Mouse (Mus musculus) myocyte (in vitro differentiated cells): ENCODE measurements around the gene Scyl1. TPM values are rescaled to one million over a fixed set of nuclear protein-coding genes. Genes with fewer than 3 reads are reported as not detected.

Experiments
- H3K27me3 ChIP-seq: one replicate; pipeline ENCODE4 v1.6.1; 2011; ENCODE audit not compliant: control insufficient read depth, insufficient read depth, insufficient read length
- H3K36me3 ChIP-seq: one replicate; pipeline ENCODE4 v1.6.1; 2011; ENCODE audit not compliant: control insufficient read depth, insufficient read depth
- H3K4me2 ChIP-seq: one replicate; pipeline ENCODE4 v1.6.1; 2011; ENCODE audit warnings: low read depth, control low read depth
- H3K4me3 ChIP-seq: one replicate; pipeline ENCODE4 v1.5.1; 2011; ENCODE audit warnings: mild to moderate bottlenecking, control low read depth, moderate library complexity
- H3K79me2 ChIP-seq: one replicate; pipeline ENCODE4 v1.6.1; 2011; ENCODE audit not compliant: control insufficient read depth, insufficient read depth
- H3ac ChIP-seq: one replicate; pipeline ENCODE4 v1.6.1; 2011; ENCODE audit not compliant: control insufficient read depth, insufficient read length
- CEBPB ChIP-seq: IDR thresholded peaks from 2 replicates; pipeline ENCODE4 v1.6.1; 2011; ENCODE audit warnings: mild to moderate bottlenecking, moderate library complexity; ENCODE audit not compliant: poor library complexity, insufficient read depth, severe bottlenecking
- E2F4 ChIP-seq: IDR thresholded peaks from one replicate; pipeline ENCODE4 v1.6.1; 2011; ENCODE audit warnings: mild to moderate bottlenecking, control low read depth, moderate library complexity; ENCODE audit not compliant: insufficient read depth
- MAX ChIP-seq: IDR thresholded peaks from one replicate; pipeline ENCODE4 v1.6.1; 2011; ENCODE audit warnings: low read depth, mild to moderate bottlenecking, control low read depth
- MYOD1 ChIP-seq, 3 experiments: IDR thresholded peaks; one replicate each; pipeline ENCODE4 v1.6.1; 2011; ENCODE audit warnings: control low read depth in 2 of 3, low read depth in 2 of 3, mild to moderate bottlenecking in 2 of 3, moderate library complexity in 1 of 3; ENCODE audit not compliant: insufficient read length in 2 of 3, control insufficient read depth in 1 of 3
- MYOG ChIP-seq, 3 experiments: IDR thresholded peaks; one replicate each; pipeline ENCODE4 v1.6.1; 2011; ENCODE audit warnings: control low read depth in 2 of 3, low read depth in 2 of 3, mild to moderate bottlenecking in 2 of 3; ENCODE audit not compliant: insufficient read length in 2 of 3, control insufficient read depth in 1 of 3, insufficient read depth in 1 of 3
- POLR2A ChIP-seq: IDR thresholded peaks from one replicate; pipeline ENCODE4 v1.6.1; 2011; ENCODE audit warnings: low read depth, mild to moderate bottlenecking, control low read depth, moderate library complexity; ENCODE audit not compliant: insufficient read length
- POLR2AphosphoS2 ChIP-seq: IDR thresholded peaks from one replicate; pipeline ENCODE4 v1.6.1; 2011; ENCODE audit warnings: low read depth, control low read depth; ENCODE audit not compliant: insufficient read length
- REST ChIP-seq: IDR thresholded peaks from one replicate; pipeline ENCODE4 v1.6.1; 2011; ENCODE audit warnings: mild to moderate bottlenecking, control low read depth, moderate library complexity; ENCODE audit not compliant: insufficient read depth, insufficient read length
- SRF ChIP-seq: IDR thresholded peaks from one replicate; pipeline ENCODE4 v1.6.1; 2011; ENCODE audit warnings: low read depth; ENCODE audit not compliant: control insufficient read depth, insufficient read length
- TCF12 ChIP-seq: IDR thresholded peaks from one replicate; pipeline ENCODE4 v1.6.1; 2011; ENCODE audit warnings: mild to moderate bottlenecking, control low read depth; ENCODE audit not compliant: poor library complexity, insufficient read depth, severe bottlenecking
- TCF3 ChIP-seq: IDR thresholded peaks from one replicate; pipeline ENCODE4 v1.6.1; 2011; ENCODE audit warnings: low read depth, control low read depth; ENCODE audit not compliant: insufficient read length
- USF1 ChIP-seq: IDR thresholded peaks from one replicate; pipeline ENCODE4 v1.6.1; 2011; ENCODE audit warnings: low read depth, mild to moderate bottlenecking, control low read depth, moderate library complexity
- polyA plus RNA-seq: library from polyadenylated mRNA; unstranded; fragments of >200 nt; fragmentation: generic; extraction: Trizol; gene quantifications from one replicate; pipeline ENCODE4 v1.2.1, GENCODE M21; 2012; ENCODE audit warnings: missing spikeins

Gene Scyl1
- polyA plus RNA-seq, 1 experiment = 73.5 TPM

DNA sequence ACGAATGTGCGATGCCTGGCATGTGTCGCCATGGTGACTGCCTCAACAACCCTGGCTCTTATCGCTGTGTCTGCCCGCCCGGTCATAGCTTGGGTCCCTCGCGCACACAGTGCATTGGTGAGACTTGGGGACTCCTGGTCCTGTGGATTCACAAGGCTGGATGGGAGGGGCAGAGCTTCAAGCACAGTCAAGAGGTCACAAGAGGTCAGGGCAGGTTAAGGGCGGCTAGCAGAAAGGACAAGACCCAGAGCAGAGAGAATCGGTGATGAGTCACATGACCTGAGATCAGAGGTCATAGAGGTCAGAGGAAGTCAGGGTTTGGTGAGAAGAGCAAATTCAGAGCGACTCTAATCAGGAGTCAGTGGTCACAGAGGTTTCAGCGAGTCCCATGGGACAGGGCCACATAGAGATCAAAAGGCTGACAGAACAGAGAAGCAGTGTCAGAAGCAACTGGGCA is 24.3 kb downstream of the Scyl1 start:
- no peaks in the 10 kb centered on the region for H3K27me3 ChIP-seq
- H3K79me2 ChIP-seq = peaks cover 18% of the 10 kb centered on the region
- no peak overlapping the region for H3K4me3 ChIP-seq
- no peaks in the 10 kb centered on the region for H3K36me3 ChIP-seq
- TF ChIP-seq USF1 (peak; percentile 5), SRF (no peak), POLR2AphosphoS2 (no peak), POLR2A (no peak), CEBPB (no peak), MYOD1 (IDR thresholded peaks at IDR 0.05; ENCODE audit: control insufficient read depth in 1 of 3, insufficient read length in 2 of 3, low read depth in 2 of 3) (no peak), TCF3 (no peak)
- no peak overlapping the region for H3K4me2 ChIP-seq
- H3ac ChIP-seq = no peak overlapping the region

DNA sequence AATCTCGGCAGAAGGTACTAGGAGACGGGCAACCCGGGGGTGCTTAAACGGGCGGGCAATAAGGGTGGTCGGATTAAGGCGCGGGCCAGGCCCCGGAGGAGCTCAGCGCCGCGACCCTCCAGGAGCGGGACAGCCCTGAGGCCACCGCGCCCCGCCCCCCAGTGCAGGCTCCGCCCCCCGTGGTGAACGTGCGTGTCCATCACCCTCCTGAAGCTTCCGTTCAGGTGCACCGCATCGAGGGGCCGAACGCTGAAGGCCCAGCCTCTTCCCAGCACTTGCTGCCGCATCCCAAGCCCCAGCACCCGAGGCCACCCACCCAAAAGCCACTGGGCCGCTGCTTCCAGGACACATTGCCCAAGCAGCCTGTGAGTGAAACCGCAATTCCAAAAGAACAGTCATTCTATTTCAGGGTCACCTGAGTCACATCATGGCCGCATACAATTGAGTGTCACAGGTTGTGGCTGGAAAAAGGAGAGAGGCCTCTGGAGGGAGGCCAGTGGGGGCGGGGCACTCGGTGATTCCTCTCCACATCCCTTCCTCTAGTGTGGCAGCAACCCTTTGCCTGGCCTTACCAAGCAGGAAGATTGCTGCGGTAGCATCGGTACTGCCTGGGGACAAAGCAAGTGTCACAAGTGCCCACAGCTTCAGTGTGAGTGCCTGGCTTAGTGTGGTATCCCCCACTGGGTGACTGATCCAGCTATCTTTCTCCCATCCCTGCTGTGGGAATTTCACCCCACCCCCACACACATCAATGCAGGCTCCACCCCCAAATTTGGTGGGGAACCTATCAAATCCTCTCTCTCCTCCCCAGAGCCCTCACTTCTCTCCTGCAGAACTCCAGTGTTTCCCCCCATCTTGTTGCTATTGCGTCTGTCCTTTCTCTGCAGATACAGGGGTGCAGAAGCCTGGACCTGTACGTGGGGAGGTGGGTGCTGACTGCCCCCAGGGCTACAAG is 25.2 kb downstream of the Scyl1 start:
- peaks cover 19% of the 10 kb centered on the region for H3K79me2 ChIP-seq
- TF ChIP-seq SRF (no peak), TCF12 (no peak), TCF3 (no peak), CEBPB (no peak), MYOG (IDR thresholded peaks at IDR 0.05; ENCODE audit: control insufficient read depth in 1 of 3, insufficient read depth in 1 of 3, insufficient read length in 2 of 3, low read depth in 2 of 3) (no peak), MAX (no peak), E2F4 (no peak), REST (no peak), POLR2A (no peak), MYOD1 (IDR thresholded peaks at IDR 0.05; ENCODE audit: control insufficient read depth in 1 of 3, insufficient read length in 2 of 3, low read depth in 2 of 3) (no peak)
- no peak overlapping the region for H3ac ChIP-seq
- H3K36me3 ChIP-seq = no peaks in the 10 kb centered on the region
- H3K27me3 ChIP-seq = no peaks in the 10 kb centered on the region
- H3K4me2 ChIP-seq = no peak overlapping the region
- no peak overlapping the region for H3K4me3 ChIP-seq

DNA sequence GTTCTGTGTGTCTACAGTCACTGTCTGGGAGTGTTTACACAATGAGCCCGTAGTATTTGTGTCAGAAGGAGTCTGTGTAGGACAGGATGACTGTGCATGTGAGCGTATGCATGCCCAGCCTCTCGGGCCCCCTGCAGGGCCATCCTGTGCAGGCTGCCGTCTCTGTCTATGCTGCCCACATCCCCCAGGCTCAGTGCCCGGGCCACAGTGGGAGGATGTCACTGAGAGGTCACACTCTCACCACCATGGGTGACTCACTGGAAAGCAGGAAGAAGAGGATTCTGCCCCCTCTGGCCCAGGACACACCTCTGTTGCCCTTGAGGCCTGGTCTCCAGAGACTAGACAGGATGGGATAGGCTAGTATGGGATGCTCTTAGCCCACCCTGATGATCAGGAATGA is 27.6 kb downstream of the Scyl1 start:
- H3K36me3 ChIP-seq = no peaks in the 10 kb centered on the region
- peaks cover 19% of the 10 kb centered on the region for H3K79me2 ChIP-seq
- TF ChIP-seq MYOD1 (IDR thresholded peaks at IDR 0.05; ENCODE audit: control insufficient read depth in 1 of 3, insufficient read length in 2 of 3, low read depth in 2 of 3) (peak in 1 of 3 experiments; percentile 49), POLR2AphosphoS2 (no peak), SRF (no peak), TCF12 (no peak), MAX (no peak), POLR2A (peak; percentile 25), MYOG (IDR thresholded peaks at IDR 0.05; ENCODE audit: control insufficient read depth in 1 of 3, insufficient read depth in 1 of 3, insufficient read length in 2 of 3, low read depth in 2 of 3) (peak in 1 of 3 experiments; percentile 21), CEBPB (no peak)
- no peaks in the 10 kb centered on the region for H3K27me3 ChIP-seq
- H3K4me3 ChIP-seq = peak overlapping the region; percentile 76
- peak overlapping the region; percentile 50 for H3ac ChIP-seq
- H3K4me2 ChIP-seq = peak overlapping the region; percentile 91

DNA sequence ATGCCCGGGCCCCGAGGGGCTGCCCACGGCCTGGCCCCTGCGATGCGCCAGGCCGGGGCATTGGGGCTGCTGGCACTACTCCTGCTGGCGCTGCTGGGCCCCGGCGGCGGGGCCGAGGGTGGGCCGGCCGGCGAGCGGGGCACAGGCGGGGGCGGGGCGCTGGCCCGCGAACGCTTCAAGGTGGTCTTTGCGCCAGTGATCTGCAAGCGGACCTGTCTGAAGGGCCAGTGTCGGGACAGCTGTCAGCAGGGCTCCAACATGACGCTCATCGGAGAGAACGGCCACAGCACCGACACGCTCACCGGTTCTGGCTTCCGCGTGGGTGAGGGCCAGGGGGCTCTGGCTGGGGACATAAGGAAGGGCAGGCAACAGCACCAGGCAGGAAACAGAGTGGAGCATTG is 29.0 kb downstream of the Scyl1 start:
- Histone ChIP-seq H3K36me3 (no peaks in the 10 kb centered on the region), H3ac (peak overlapping the region; percentile 50), H3K4me2 (peak overlapping the region; percentile 91), H3K27me3 (no peaks in the 10 kb centered on the region), H3K79me2 (peaks cover 19% of the 10 kb centered on the region), H3K4me3 (peak overlapping the region; percentile 76)
- TF ChIP-seq POLR2AphosphoS2 (no peak), MYOD1 (IDR thresholded peaks at IDR 0.05; ENCODE audit: control insufficient read depth in 1 of 3, insufficient read length in 2 of 3, low read depth in 2 of 3) (peak in 1 of 3 experiments; percentile 20), SRF (no peak), MYOG (IDR thresholded peaks at IDR 0.05; ENCODE audit: control insufficient read depth in 1 of 3, insufficient read depth in 1 of 3, insufficient read length in 2 of 3, low read depth in 2 of 3) (peak in 1 of 3 experiments; percentile 2)

DNA sequence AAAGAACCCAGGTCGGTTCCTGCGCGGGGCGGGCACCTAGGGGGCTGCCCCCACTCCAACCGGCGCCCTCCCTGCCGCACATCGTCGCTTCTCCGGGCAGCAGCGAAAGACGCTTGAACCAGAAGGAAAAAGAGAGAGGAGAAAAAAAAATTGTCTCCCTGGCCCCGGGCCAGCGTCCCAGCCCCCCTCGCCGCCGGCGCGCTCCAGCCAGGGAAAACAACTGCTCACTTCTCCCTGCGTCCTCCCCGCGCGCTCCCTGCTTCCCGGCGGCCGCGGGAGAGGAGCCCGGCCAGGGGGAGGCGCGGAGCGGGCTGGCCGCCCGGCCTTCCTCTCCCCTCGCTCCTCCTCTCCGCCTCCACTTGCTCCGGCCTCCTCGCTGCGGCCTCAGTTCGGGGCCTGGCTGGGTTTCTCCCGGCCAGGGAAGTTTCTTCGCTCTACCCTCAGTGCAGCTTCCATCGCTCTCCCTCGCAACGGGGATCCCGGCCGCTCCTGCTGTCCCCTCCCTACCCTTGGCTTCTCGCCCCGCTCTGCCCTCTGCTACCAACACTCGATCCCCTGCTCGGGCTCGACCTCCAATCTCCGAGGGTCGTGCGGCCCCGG is 29.5 kb downstream of the Scyl1 start:
- Histone ChIP-seq H3K4me3 (peak overlapping the region; percentile 76), H3K4me2 (peak overlapping the region; percentile 91), H3K27me3 (peaks cover 5% of the 10 kb centered on the region), H3K36me3 (no peaks in the 10 kb centered on the region), H3K79me2 (peaks cover 19% of the 10 kb centered on the region), H3ac (peak overlapping the region; percentile 50)
- no peak for TF ChIP-seq SRF
- TF ChIP-seq POLR2AphosphoS2 = no peak
- TF ChIP-seq CEBPB = no peak
- peak in 1 of 3 experiments; percentile 23 for TF ChIP-seq MYOD1 (IDR thresholded peaks at IDR 0.05; ENCODE audit: control insufficient read depth in 1 of 3, insufficient read length in 2 of 3, low read depth in 2 of 3)
- TF ChIP-seq MAX = no peak
- TF ChIP-seq MYOG (IDR thresholded peaks at IDR 0.05; ENCODE audit: control insufficient read depth in 1 of 3, insufficient read depth in 1 of 3, insufficient read length in 2 of 3, low read depth in 2 of 3) = peak in 1 of 3 experiments; percentile 63
- TF ChIP-seq TCF3 = no peak
- no peak for TF ChIP-seq REST
- peak; percentile 67 for TF ChIP-seq POLR2A
- no peak for TF ChIP-seq E2F4
- no peak for TF ChIP-seq USF1
- no peak for TF ChIP-seq TCF12
